In the genomic region with DNA sequence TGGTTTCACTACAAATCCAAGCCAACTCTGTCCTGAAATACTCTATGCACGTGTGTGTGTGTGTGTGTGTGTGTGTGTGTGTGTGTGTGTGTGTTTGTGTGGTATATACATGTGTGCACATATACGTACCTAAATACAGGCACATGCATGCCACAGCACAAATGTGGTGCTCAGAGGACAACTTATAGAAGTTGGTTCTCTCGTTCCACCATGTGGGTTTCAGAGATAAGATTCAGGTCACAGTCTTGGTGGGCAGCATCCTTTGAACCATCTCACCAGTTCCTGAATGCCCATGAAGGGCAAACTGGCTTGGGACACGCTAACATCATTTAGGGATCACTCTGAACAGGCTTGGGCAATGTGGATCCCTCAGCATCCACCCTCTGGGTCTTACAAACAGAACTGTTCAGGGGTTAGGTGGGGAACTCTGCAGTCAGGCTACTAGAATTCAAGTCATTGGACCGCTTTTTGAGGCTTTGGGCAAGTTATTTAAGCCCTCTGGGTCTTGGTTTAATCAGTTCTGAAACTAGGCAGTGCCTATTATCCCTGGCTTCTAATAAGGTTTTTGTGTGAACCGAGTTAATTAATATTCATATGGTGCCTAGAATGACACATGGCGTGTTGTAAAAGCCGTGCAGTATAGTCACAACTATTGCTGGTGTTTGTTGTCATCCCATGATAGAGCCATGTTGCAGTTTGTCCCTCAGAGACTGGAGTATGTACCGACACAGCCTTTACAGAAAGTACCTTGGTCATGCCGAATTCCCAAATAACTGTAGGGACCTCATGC, we compare ENCODE assay signal across 17 mouse cellular contexts. TPM values are rescaled to one million over a fixed set of nuclear protein-coding genes. Genes with fewer than 3 reads are reported as not detected.
A peak's percentile ranks its signal among the peaks of the same experiment; 100 is the strongest.
DNase-seq lines count a peak whose midpoint lies in the region; ATAC-seq and TF ChIP-seq lines count a peak whose summit lies in the region.
"Had no signal": no experiment of that assay in that cellular context is flagged by ENCODE, and none has a peak within 500 bp of the region (broad histone marks: within the 10 kb centered on the region; RNA-seq: fewer than 3 reads in every experiment).

No protein-coding gene starts in this region.

- WGBS in hindbrain, postnatal 0 days, result 72% methylated on average over 10 of the region's 10 CpGs
- WGBS in hindbrain, embryonic 11.5 days, result 80% methylated on average over 10 of the region's 10 CpGs
- 50% methylated on average over 10 of the region's 10 CpGs for WGBS in forebrain, embryonic 15.5 days
- 59% methylated on average over 10 of the region's 10 CpGs for WGBS in liver, postnatal 0 days (ENCODE audit: insufficient replicate concordance)
- 89% methylated on average over 10 of the region's 10 CpGs for WGBS in embryonic facial prominence, embryonic 10.5 days

- no peaks in the 10 kb centered on the region for H3K36me3 ChIP-seq in hindbrain, postnatal 0 days (ENCODE audit: insufficient read depth, low read length)
- no peaks in the 10 kb centered on the region for H3K36me3 ChIP-seq in hindbrain, embryonic 11.5 days (ENCODE audit: control insufficient read depth, insufficient read depth, low read length)
- no peaks in the 10 kb centered on the region for H3K36me3 ChIP-seq in forebrain, embryonic 15.5 days
- no peaks in the 10 kb centered on the region for H3K36me3 ChIP-seq in liver, postnatal 0 days (replicated peaks; ENCODE audit: insufficient read depth, low read length)
- H3K36me3 ChIP-seq in embryonic facial prominence, embryonic 10.5 days (replicated peaks), result no peaks in the 10 kb centered on the region
- H3K36me3 ChIP-seq: embryonic facial prominence, embryonic 15.5 days; G1E had no signal

- H3K27me3 ChIP-seq in hindbrain, postnatal 0 days (ENCODE audit: insufficient read depth, low read length), result no peaks in the 10 kb centered on the region
- no peaks in the 10 kb centered on the region for H3K27me3 ChIP-seq in hindbrain, embryonic 11.5 days (ENCODE audit: control insufficient read depth, insufficient read depth, low read length)
- no peaks in the 10 kb centered on the region for H3K27me3 ChIP-seq in forebrain, embryonic 15.5 days
- H3K27me3 ChIP-seq in liver, postnatal 0 days (ENCODE audit: insufficient read depth, low read length), result no peaks in the 10 kb centered on the region
- no peaks in the 10 kb centered on the region for H3K27me3 ChIP-seq in embryonic facial prominence, embryonic 10.5 days (replicated peaks; ENCODE audit: low read depth, poor library complexity, severe bottlenecking)
- H3K27me3 ChIP-seq: embryonic facial prominence, embryonic 15.5 days had no signal

- H3K4me2 ChIP-seq in hindbrain, postnatal 0 days (ENCODE audit: low read depth, low read length), result peak overlapping the region; percentile 43
- no peak overlapping the region for H3K4me2 ChIP-seq in hindbrain, embryonic 11.5 days (replicated peaks; ENCODE audit: low read depth, low read length)
- peak overlapping the region; percentile 37 for H3K4me2 ChIP-seq in forebrain, embryonic 15.5 days (replicated peaks)
- H3K4me2 ChIP-seq in liver, postnatal 0 days (ENCODE audit: low read depth, low read length), result peak overlapping the region; percentile 67
- H3K4me2 ChIP-seq: embryonic facial prominence, embryonic 15.5 days had no signal

- ATAC-seq in hindbrain, postnatal 0 days, result no peak
- ATAC-seq in hindbrain, embryonic 11.5 days (ENCODE audit: low FRiP score), result no peak
- 0 out of 2 replicates have a peak, but pooled peaks have one; percentile 50 for ATAC-seq in erythroblast, adult 5-6 weeks (replicated peaks; ENCODE audit: low FRiP score, poor library complexity, severe bottlenecking)
- ATAC-seq in forebrain, embryonic 15.5 days (replicated peaks), result peak; percentile 83
- ATAC-seq in liver, postnatal 0 days, result no peak
- ATAC-seq: intestine, embryonic 16.5 days had no signal

- no peaks in the 10 kb centered on the region for H3K9me3 ChIP-seq in hindbrain, postnatal 0 days (ENCODE audit: low read length)
- no peaks in the 10 kb centered on the region for H3K9me3 ChIP-seq in hindbrain, embryonic 11.5 days (ENCODE audit: control insufficient read depth, low read length)
- no peaks in the 10 kb centered on the region for H3K9me3 ChIP-seq in forebrain, embryonic 15.5 days
- H3K9me3 ChIP-seq in liver, postnatal 0 days (ENCODE audit: low read length), result no peaks in the 10 kb centered on the region
- H3K9me3 ChIP-seq in embryonic facial prominence, embryonic 10.5 days, result no peaks in the 10 kb centered on the region
- H3K9me3 ChIP-seq: embryonic facial prominence, embryonic 15.5 days; G1E had no signal

- no peak overlapping the region for H3K27ac ChIP-seq in hindbrain, postnatal 0 days
- no peak overlapping the region for H3K27ac ChIP-seq in hindbrain, embryonic 11.5 days (ENCODE audit: low read depth, low read length)
- H3K27ac ChIP-seq in forebrain, embryonic 15.5 days (replicated peaks), result peak overlapping the region; percentile 49
- H3K27ac ChIP-seq in liver, postnatal 0 days (ENCODE audit: low read depth), result no peak overlapping the region
- no peak overlapping the region for H3K27ac ChIP-seq in embryonic facial prominence, embryonic 10.5 days (replicated peaks)
- H3K27ac ChIP-seq: embryonic facial prominence, embryonic 15.5 days; heart, adult 2 months; kidney, postnatal 0 days had no signal

- H3K9ac ChIP-seq in hindbrain, postnatal 0 days (replicated peaks; ENCODE audit: low read length), result no peak overlapping the region
- no peak overlapping the region for H3K9ac ChIP-seq in hindbrain, embryonic 11.5 days (ENCODE audit: low read depth, low read length)
- no peak overlapping the region for H3K9ac ChIP-seq in forebrain, embryonic 15.5 days (replicated peaks)
- H3K9ac ChIP-seq in liver, postnatal 0 days (replicated peaks), result no peak overlapping the region
- H3K9ac ChIP-seq: embryonic facial prominence, embryonic 15.5 days had no signal

- H3K4me3 ChIP-seq in hindbrain, postnatal 0 days (ENCODE audit: low read length), result no peak overlapping the region
- H3K4me3 ChIP-seq in hindbrain, embryonic 11.5 days (ENCODE audit: low read depth, low read length), result no peak overlapping the region
- H3K4me3 ChIP-seq in forebrain, embryonic 15.5 days, result peak overlapping the region; percentile 23; the same call in 1 of the 2 replicates
- H3K4me3 ChIP-seq in liver, postnatal 0 days (ENCODE audit: low read depth, low read length), result 0 out of 2 replicates have a peak overlapping the region, but pooled peaks have one; percentile 33
- no peak overlapping the region for H3K4me3 ChIP-seq in embryonic facial prominence, embryonic 10.5 days
- H3K4me3 ChIP-seq: embryonic facial prominence, embryonic 15.5 days; heart, adult 2 months had no signal

- DNase-seq in hindbrain, postnatal 0 days (ENCODE audit: low spot score), result no peak
- DNase-seq in hindbrain, embryonic 11.5 days (ENCODE audit: low spot score), result no peak
- no peak for DNase-seq in liver, postnatal 0 days
- no peak for DNase-seq in yolk sac, embryonic 10.5 days (ENCODE audit: low spot score)
- DNase-seq in left cerebral cortex, adult 8-10 months (ENCODE audit: low spot score in 2 of 2), result no peak
- DNase-seq in embryonic facial prominence, embryonic 10.5 days (ENCODE audit: low spot score), result no peak
- DNase-seq: adrenal gland, postnatal 10 days; cerebellum, adult 8-10 months; heart, adult 2 months; lung, adult 2 months; lung, postnatal 4 days had no signal

- H3K4me1 ChIP-seq in hindbrain, postnatal 0 days (ENCODE audit: insufficient read depth, low read length), result no peaks in the 10 kb centered on the region
- H3K4me1 ChIP-seq in hindbrain, embryonic 11.5 days (replicated peaks; ENCODE audit: control insufficient read depth, insufficient read depth, low read length), result no peaks in the 10 kb centered on the region
- peaks cover 25% of the 10 kb centered on the region for H3K4me1 ChIP-seq in forebrain, embryonic 15.5 days
- H3K4me1 ChIP-seq in liver, postnatal 0 days (ENCODE audit: insufficient read depth), result peaks cover 6% of the 10 kb centered on the region
- 0 out of 2 replicates have a peak, but pooled peaks cover 3% of the 10 kb centered on the region for H3K4me1 ChIP-seq in embryonic facial prominence, embryonic 10.5 days
- H3K4me1 ChIP-seq: embryonic facial prominence, embryonic 15.5 days had no signal

- no peak for TF ChIP-seq CTCF in hindbrain, postnatal 0 days (IDR thresholded peaks at IDR 0.05; ENCODE audit: low read depth)
- no peak for TF ChIP-seq CTCF in liver, postnatal 0 days (IDR thresholded peaks at IDR 0.05; ENCODE audit: low read depth)

- TF ChIP-seq EP300 in liver, postnatal 0 days (IDR thresholded peaks at IDR 0.05; ENCODE audit: low read depth), result 0 out of 2 replicates have a peak, but pooled peaks have one; percentile 31

RNA-seq across cellular contexts. Expression of gene Ntn4, which starts 59.4 kb away (rescaled TPM):
- total RNA-seq in hindbrain, postnatal 0 days (2014; rRNA removed), result 13.1 and 26.4 TPM in 2 replicates
- polyA plus RNA-seq in hindbrain, postnatal 0 days (2015; fragmentation: Nextera tagmentation; extraction: Ambion mirVana), result 0.99 and 1.2 TPM in 2 replicates
- polyA plus RNA-seq in hindbrain, embryonic 11.5 days (2014; fragmentation: Nextera tagmentation; extraction: Ambion mirVana), result 2.3 and 4.3 TPM in 2 replicates
- 8.8 and 13.0 TPM in 2 replicates for total RNA-seq in erythroblast, adult 5-6 weeks (2015; ENCODE audit: low replicate concordance)
- total RNA-seq in erythroblast, adult 5-6 weeks (2017; ENCODE audit: low replicate concordance), result 12.6 and 16.9 TPM in 2 replicates
- polyA plus RNA-seq in forebrain, embryonic 15.5 days (2015; fragmentation: Nextera tagmentation; extraction: Ambion mirVana), result 1.3 TPM in 2 replicates
- polyA plus RNA-seq in liver, postnatal 0 days (2015; fragmentation: Nextera tagmentation; extraction: Ambion mirVana), result 0.39 and 0.74 TPM in 2 replicates
- total RNA-seq in left cerebral cortex, adult 8-10 months (2022), result 1 to 10 TPM; 8.1 to 9.6 (median 9.0) TPM
- polyA plus RNA-seq in embryonic facial prominence, embryonic 10.5 days (2016; fragmentation: Nextera tagmentation; extraction: Ambion mirVana), result 0.41 and 0.87 TPM in 2 replicates
- polyA plus RNA-seq: G1E had no signal

Comparison
In these comparisons a context has a peak if more than half of its experiments do, and no peak if none do; other contexts are left out.
1. ATAC-seq: peak in erythroblast, adult 5-6 weeks (single experiment) and forebrain, embryonic 15.5 days (single experiment); none in hindbrain, postnatal 0 days (single experiment), hindbrain, embryonic 11.5 days (single experiment) and liver, postnatal 0 days (single experiment).
2. H3K4me3 ChIP-seq: peak in forebrain, embryonic 15.5 days (single experiment) and liver, postnatal 0 days (single experiment); none in hindbrain, postnatal 0 days (single experiment), hindbrain, embryonic 11.5 days (single experiment) and embryonic facial prominence, embryonic 10.5 days (single experiment).